Mouse (Mus musculus) liver, embryonic 16.5 days (tissue): ENCODE measurements at regions not wholly inside any gene's neighbourhood (a gene's known extent, or its start where the extent isn't known, plus 50 kb on each side); places are given as distances from the start of the nearest gene placed in this dataset.

Experiments
- ATAC-seq: fragments of 200-750 bp; cut with Nextera tagmentation; 2 replicates; pipeline ENCODE4 v1.8.0; 2017; ENCODE audit warnings: low read depth, mild to moderate bottlenecking, moderate number of reproducible peaks, moderate library complexity
- H3K27ac ChIP-seq: fragments of 300-500 bp; sonication (generic); 2 replicates; pipeline ENCODE4 v1.5.1; 2014; ENCODE audit warnings: mild to moderate bottlenecking, low read length
- H3K27me3 ChIP-seq: fragments of 300-500 bp; sonication (generic); 2 replicates; pipeline ENCODE4 v1.6.1; 2014; ENCODE audit warnings: low read depth, low read length, mixed read lengths; ENCODE audit not compliant: control insufficient read depth, insufficient read depth
- H3K36me3 ChIP-seq: fragments of 300-500 bp; sonication (generic); 2 replicates; pipeline ENCODE4 v1.6.1; 2014; ENCODE audit warnings: mild to moderate bottlenecking; ENCODE audit not compliant: control insufficient read depth, insufficient read depth
- H3K4me1 ChIP-seq: fragments of 300-500 bp; sonication (generic); 2 replicates; pipeline ENCODE4 v1.6.1; 2014; ENCODE audit warnings: low read depth, low read length, mixed read lengths; ENCODE audit not compliant: control insufficient read depth
- H3K4me2 ChIP-seq: fragments of 300-500 bp; sonication (generic); 2 replicates; pipeline ENCODE4 v1.6.1; 2014; ENCODE audit warnings: low read depth, low read length, mixed read lengths
- H3K4me3 ChIP-seq: fragments of 300-500 bp; sonication (generic); 2 replicates; pipeline ENCODE4 v1.5.1; 2014; ENCODE audit warnings: low read depth, mild to moderate bottlenecking, low read length
- H3K9ac ChIP-seq: fragments of 300-500 bp; sonication (generic); 2 replicates; pipeline ENCODE4 v1.6.1; 2014; ENCODE audit warnings: low read depth, low read length
- H3K9me3 ChIP-seq: fragments of 300-500 bp; sonication (generic); replicated peaks from 2 replicates; pipeline ENCODE4 v1.6.1; 2016; ENCODE audit warnings: low read length; ENCODE audit not compliant: control insufficient read depth
- WGBS: fragments of 180-500 bp; shearing (Covaris S2); extraction: QIAGEN DNeasy Blood & Tissue Kit; methylation state at CpG from one replicate; pipeline ENCODE4 v1.1.7; 2014; ENCODE audit not compliant: insufficient replicate concordance; 5-methylcytosine and 5-hydroxymethylcytosine counted together

DNA sequence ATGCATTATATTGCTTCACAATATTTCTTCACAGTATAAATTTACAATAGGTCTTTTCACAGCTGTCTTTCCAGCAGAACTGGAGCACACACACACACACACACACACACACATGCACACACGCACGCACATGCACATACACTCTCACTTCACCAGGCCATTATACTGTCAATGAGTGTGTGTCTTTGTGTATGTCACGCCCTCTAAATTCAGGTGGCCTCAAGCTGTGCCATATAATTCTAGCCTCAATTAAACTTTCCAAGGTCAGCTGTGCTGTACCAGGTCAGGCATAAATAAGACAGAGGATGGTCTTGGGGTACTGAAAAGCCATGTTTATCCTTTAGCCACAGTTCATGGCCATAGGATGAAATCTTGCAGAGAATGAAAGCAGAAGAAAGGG lies 442.4 kb downstream of the Gm10295 start:
- 62% methylated on average over 3 of the region's 3 CpGs for WGBS
- Histone ChIP-seq H3K9ac (no peak overlapping the region), H3K4me2 (no peak overlapping the region), H3K27ac (no peak overlapping the region), H3K4me3 (no peak overlapping the region), H3K27me3 (no peaks in the 10 kb centered on the region), H3K4me1 (no peaks in the 10 kb centered on the region), H3K36me3 (no peaks in the 10 kb centered on the region), H3K9me3 (no peaks in the 10 kb centered on the region)
- no peak for ATAC-seq

GRCm38 (mm10) chr7:70891700-70892099 lies 459.6 kb downstream of the Gm10295 start:
- WGBS = 64% methylated on average over 2 of the region's 2 CpGs
- no peak overlapping the region for H3K27ac ChIP-seq
- no peak overlapping the region for H3K9ac ChIP-seq
- ATAC-seq = no peak
- H3K9me3 ChIP-seq = no peaks in the 10 kb centered on the region
- H3K4me2 ChIP-seq = no peak overlapping the region
- H3K4me1 ChIP-seq = no peaks in the 10 kb centered on the region
- H3K4me3 ChIP-seq = no peak overlapping the region
- no peaks in the 10 kb centered on the region for H3K36me3 ChIP-seq
- no peaks in the 10 kb centered on the region for H3K27me3 ChIP-seq

DNA sequence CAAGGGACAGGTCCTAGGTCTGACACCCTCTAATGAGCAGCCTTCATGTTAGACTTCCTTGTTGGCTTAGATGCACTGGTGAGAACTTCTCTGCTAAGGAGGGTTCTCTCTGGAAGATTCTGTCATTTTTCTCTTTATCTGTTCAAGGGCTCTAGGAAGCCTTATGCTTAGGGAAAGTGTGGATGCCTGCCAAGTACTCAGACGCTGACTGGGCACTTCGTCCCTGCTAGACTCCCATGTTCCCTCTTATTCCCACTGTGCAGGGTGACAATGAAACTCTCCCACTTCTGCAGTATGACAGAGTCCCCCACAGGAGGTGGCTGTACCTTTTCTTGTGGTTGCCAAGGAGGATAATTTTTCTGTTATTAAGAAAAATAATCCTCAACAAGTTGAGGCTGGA lies 470.8 kb downstream of the Gm10295 start:
- Histone ChIP-seq H3K4me1 (no peaks in the 10 kb centered on the region), H3K4me2 (no peak overlapping the region), H3K4me3 (no peak overlapping the region), H3K36me3 (no peaks in the 10 kb centered on the region), H3K27me3 (no peaks in the 10 kb centered on the region), H3K9me3 (no peaks in the 10 kb centered on the region), H3K27ac (no peak overlapping the region), H3K9ac (no peak overlapping the region)
- WGBS = 39% methylated on average over 2 of the region's 2 CpGs
- ATAC-seq = no peak

DNA sequence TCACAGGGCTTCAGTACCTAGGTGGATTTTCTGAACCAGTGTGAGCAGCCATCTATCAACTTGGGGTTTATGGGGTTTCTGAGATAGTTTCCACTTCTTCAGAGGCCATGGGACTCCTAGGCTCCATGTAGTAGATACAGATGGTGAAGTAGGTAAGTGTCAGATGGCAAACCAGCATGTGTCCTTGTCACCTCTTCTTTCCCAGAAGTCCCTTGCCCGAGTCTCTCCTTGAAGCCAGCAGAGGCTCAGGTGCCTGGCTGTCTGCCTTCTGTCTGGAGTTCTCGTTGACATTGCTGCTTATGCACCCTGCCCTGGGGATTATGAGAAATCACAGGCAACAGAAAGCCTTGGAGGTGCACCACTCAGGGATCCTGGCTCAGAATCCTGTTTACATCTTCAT lies 476.9 kb downstream of the Gm10295 start:
- no peak overlapping the region for H3K4me2 ChIP-seq
- H3K27ac ChIP-seq = no peak overlapping the region
- H3K9me3 ChIP-seq = no peaks in the 10 kb centered on the region
- no peaks in the 10 kb centered on the region for H3K36me3 ChIP-seq
- H3K9ac ChIP-seq = no peak overlapping the region
- H3K4me1 ChIP-seq = no peaks in the 10 kb centered on the region
- no peaks in the 10 kb centered on the region for H3K27me3 ChIP-seq
- WGBS = 55% methylated on average over 2 of the region's 2 CpGs
- no peak overlapping the region for H3K4me3 ChIP-seq
- ATAC-seq = no peak

DNA sequence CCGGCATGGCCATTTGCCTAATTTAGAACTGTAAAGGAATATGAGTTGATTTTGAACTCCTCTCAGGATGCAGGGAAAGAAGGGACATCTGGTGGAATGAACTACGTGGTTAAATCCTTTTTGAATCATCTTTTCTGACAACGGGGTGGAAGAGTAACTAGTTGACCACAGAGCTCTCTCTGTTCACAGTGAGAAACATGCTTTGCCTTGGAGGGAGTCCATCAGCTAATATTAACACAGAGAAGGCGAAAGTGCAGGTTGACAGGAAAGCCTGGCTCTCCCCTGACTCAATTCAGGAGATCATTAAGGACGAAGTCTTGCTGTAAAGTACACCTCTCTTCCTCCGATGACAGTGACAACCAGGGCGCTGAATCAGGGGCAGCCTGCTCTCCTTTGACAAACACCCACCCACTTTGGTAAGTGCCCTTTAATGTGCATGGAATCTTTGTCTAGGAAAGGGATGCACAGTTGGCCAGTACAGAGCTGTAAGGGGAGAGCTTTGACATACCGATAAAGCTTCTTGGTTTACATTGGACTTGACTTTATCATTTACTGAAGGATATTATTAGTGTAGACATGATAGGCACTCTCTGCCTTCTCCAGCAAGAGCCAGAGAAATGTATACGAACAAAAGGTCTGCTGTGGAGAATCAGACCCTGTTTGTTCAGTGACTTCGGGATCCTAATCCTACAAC lies 480.3 kb downstream of the Gm10295 start:
- no peaks in the 10 kb centered on the region for H3K36me3 ChIP-seq
- H3K27ac ChIP-seq = no peak overlapping the region
- H3K4me3 ChIP-seq = no peak overlapping the region
- H3K4me2 ChIP-seq = no peak overlapping the region
- H3K27me3 ChIP-seq = no peaks in the 10 kb centered on the region
- H3K9ac ChIP-seq = no peak overlapping the region
- 47% methylated on average over 10 of the region's 10 CpGs for WGBS
- no peak for ATAC-seq
- no peaks in the 10 kb centered on the region for H3K4me1 ChIP-seq
- no peaks in the 10 kb centered on the region for H3K9me3 ChIP-seq

GRCm38 (mm10) chr7:70869125-70869524 lies 482.2 kb downstream of the Gm10295 start:
- Histone ChIP-seq H3K4me2 (no peak overlapping the region), H3K27ac (no peak overlapping the region), H3K36me3 (no peaks in the 10 kb centered on the region), H3K9me3 (no peaks in the 10 kb centered on the region), H3K4me1 (no peaks in the 10 kb centered on the region), H3K4me3 (no peak overlapping the region), H3K9ac (no peak overlapping the region), H3K27me3 (no peaks in the 10 kb centered on the region)
- WGBS = 40% methylated on average over 1 of the region's 1 CpGs
- peak; percentile 75 for ATAC-seq

DNA sequence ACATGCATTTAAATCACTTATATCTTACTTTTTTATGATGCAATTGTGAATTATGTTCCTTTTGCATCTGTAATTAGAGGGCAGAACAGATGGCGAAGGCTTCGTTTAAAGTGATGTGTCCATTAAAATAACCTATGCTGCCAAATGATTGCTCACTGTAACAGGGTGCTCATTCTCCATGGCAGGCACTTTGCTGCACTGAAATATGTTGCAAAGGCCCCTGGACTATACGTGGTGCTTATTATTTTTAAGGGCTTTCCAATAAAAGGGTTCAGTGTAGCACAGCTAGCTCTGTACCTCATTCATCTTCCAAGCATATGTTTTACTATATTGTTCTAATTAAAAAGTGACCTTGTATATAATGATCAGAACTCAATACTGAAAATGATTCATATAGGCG lies 491.3 kb downstream of the Gm10295 start:
- no peak overlapping the region for H3K27ac ChIP-seq
- 67% methylated on average over 4 of the region's 4 CpGs for WGBS
- no peaks in the 10 kb centered on the region for H3K36me3 ChIP-seq
- H3K9me3 ChIP-seq = no peaks in the 10 kb centered on the region
- no peak overlapping the region for H3K4me2 ChIP-seq
- H3K9ac ChIP-seq = no peak overlapping the region
- ATAC-seq = no peak
- H3K4me1 ChIP-seq = no peaks in the 10 kb centered on the region
- H3K27me3 ChIP-seq = no peaks in the 10 kb centered on the region
- H3K4me3 ChIP-seq = no peak overlapping the region

DNA sequence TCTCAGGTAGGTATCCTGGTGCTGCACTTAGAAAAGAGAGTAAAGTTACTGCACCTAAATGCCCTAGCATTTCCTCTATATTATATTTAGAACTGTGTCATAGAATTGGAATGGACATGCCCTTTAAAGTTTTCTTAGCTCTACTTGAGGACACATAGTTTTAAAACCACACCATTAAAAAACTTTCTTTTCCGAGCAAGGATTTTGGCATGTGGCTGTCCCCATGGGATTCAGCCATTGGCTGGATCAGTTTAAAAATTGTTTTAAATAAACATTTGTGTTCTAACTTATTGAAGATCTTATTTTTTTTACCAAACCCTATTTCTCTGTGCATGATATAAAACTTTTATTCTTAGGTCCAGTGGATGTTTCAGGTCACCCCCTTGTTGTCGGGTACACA lies 484.2 kb upstream of the Nr2f2 start:
- no peak overlapping the region for H3K4me3 ChIP-seq
- H3K4me1 ChIP-seq = no peaks in the 10 kb centered on the region
- H3K36me3 ChIP-seq = no peaks in the 10 kb centered on the region
- no peaks in the 10 kb centered on the region for H3K9me3 ChIP-seq
- WGBS = 58% methylated on average over 2 of the region's 2 CpGs
- no peak for ATAC-seq
- no peaks in the 10 kb centered on the region for H3K27me3 ChIP-seq
- H3K4me2 ChIP-seq = no peak overlapping the region
- H3K27ac ChIP-seq = no peak overlapping the region
- no peak overlapping the region for H3K9ac ChIP-seq

- ATAC-seq = no peak
- H3K9me3 ChIP-seq = no peaks in the 10 kb centered on the region
- H3K27me3 ChIP-seq = no peaks in the 10 kb centered on the region
- no peaks in the 10 kb centered on the region for H3K36me3 ChIP-seq
- WGBS = 59% methylated on average over 4 of the region's 4 CpGs
- H3K9ac ChIP-seq = no peak overlapping the region
- no peak overlapping the region for H3K27ac ChIP-seq
- H3K4me2 ChIP-seq = no peak overlapping the region
- no peak overlapping the region for H3K4me3 ChIP-seq
- no peaks in the 10 kb centered on the region for H3K4me1 ChIP-seq
Measured at GRCm38 (mm10) chr7:70848016-70848776, 481.7 kb upstream of the Nr2f2 start.
